Mouse (Mus musculus) CH12F3 (cell line): Measurements from ENCODE around the gene Slc35b1.
"Not testable (repeated sequence)": the region's sequence is repeated elsewhere in the genome, so short reads cannot be mapped to it uniquely, and the experiment has no call there.

Experiments
- in situ Hi-C: fragments of 300-500 bp; cut with MboI; formaldehyde crosslinking; loops from 2 replicates; pipeline ENCODE4 v1.14.3; 2020; ENCODE audit warnings: low sequenced_read_pairs

The Slc35b1 gene

DNA sequence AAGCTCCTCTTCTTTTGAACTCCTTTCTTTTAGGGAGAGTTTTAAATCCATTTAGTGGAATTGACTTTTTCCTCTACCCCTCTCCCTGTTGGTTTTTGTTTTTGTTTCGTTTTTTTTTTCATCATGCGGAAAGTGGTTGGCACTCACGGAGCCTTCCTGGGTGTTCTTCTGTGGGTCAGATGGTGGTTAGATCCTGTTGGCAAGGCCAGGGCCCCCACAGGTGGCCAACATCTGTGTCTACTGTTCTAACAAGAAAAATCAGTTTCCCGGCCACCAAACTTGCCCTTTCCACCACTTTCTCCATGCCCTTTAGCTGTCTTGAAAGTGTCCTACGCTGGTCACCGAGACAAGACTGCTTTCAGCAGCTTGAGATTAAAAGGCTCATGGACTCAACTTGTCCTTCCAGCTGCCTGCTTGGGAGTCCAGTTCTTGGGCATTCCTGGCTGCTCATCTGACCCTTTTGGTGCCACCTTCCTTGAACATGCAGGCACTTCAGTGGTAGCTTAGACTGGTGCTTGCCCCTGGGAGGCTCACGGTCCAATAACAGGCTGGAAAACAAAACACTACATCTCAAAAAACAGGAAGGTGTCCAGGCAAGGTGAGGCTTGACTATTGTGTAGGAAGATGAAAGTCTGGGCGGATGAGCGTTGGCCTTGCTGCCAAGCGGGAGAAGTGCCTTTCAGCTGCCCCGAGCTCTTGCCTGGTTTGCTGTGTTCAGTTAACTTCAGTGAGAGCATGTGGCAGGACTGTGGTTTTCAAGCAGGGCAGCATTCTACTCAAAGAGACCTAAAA is 8.4 kb downstream of the Slc35b1 start:
- in situ Hi-C loops = no loop called here

GRCm38 (mm10) chr11:95393500-95393816 is 9.0 kb downstream of the Slc35b1 start:
- in situ Hi-C loops = no loop called here

- in situ Hi-C loops = no loop called here
These were observed 9.6 kb downstream of the Slc35b1 start for GRCm38 (mm10) chr11:95394112-95394511.

GRCm38 (mm10) chr11:95396548-95396947 is 12.1 kb downstream of the Slc35b1 start:
- in situ Hi-C loops = loop anchor here (5.0 kb wide), 1 partner anchor 126 kb away; no protein-coding TSS in a partner anchor

DNA sequence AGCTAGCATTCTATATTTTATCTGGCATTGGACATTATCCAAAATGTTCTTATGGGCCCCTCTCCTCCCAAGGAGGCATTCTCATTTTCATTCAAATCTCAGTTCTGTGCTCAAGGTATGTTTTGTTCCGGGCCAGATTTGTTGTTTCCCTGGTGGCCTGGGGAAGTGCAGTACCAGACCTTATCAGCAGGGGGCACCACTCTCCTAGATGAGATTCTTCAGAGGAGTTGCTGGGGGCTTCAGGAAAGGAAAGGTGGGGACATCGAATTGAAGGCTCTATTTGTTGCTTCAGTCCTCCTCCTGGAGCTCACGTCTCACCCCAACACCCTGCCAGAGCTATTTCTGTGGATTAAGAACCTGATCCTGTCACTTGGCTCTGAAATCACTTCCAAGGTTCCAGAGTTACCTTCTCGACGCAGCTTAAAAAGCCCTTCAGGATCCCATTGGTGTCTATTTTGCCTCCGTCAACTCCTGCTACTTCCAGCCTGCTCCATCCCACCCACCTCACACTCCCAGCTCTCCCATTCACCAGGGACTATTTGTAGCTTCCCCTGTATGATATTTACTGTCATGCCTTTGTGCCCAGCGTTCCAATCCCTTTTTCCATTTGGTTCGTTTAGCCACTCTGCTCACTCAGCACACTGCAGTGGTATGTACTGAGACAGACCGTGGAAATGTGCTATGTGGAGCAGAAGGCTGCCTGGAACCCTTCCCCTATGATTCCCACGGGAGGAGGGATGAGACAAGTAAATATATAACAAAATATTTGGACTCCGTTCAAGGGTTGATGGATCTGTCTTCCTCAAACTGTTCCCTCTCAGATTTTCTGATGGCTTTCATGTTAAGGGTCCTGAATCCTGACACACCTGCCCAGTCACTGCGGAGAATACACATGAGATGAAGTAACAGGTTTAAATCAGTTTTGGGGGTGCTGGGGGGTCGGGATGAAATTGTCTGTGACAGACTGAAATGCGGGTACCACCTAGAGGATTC is 13.6 kb downstream of the Slc35b1 start:
- in situ Hi-C loops = loop anchor here (5.0 kb wide), 1 partner anchor 124 kb away; no protein-coding TSS in a partner anchor

DNA sequence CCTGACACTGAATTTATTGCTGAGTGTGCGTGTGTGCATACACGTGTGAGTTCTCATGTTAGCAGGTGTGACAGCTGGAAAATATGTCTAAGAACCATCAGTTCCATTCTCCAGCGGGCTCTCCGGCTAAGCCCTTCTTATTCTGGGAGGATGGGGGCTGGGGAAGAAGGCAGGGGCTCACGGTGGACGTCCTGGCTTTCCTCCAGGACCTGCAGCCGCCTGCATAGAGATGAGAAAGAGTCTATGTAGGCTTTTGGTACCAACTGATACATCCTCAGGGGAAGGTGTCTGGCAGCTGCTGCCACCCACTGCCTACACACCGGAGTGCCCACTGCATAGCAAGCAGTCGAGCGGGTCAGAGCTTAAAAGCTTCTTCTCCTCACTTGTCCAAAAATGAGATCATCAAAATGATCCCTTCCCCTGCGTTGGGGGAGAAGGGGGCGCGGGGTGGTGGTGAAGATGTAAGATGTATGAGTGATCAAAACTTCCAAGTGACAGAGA is 15.1 kb downstream of the Slc35b1 start:
- in situ Hi-C loops = loop anchor here (5.0 kb wide), 1 partner anchor 123 kb away; no protein-coding TSS in a partner anchor

GRCm38 (mm10) chr11:95401568-95401967 is 17.1 kb downstream of the Slc35b1 start:
- in situ Hi-C loops = no loop called here

GRCm38 (mm10) chr11:95402196-95402595 is 17.7 kb downstream of the Slc35b1 start:
- in situ Hi-C loops = no loop called here

DNA sequence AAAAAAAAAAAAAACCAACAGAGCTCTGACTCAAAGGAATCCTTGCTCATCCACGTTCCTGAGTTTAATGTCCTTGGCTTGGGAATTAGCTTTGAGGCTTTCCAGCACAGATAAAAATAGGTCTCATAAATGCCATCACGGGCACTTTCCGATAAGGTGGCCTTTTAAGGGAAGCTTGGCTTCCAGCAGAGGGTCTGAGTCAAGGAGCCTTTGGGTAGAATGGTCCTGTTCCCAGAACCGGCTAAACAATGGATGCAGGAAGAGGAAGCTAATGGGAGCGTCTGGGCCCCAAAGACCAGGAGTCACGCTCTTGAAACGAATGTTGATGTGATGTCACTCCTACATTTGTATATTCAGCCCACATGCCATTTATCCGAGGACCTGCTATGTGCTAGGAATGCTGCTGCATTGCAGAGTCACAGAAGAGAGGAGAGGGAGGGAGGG is 18.2 kb downstream of the Slc35b1 start:
- in situ Hi-C loops = no loop called here

DNA sequence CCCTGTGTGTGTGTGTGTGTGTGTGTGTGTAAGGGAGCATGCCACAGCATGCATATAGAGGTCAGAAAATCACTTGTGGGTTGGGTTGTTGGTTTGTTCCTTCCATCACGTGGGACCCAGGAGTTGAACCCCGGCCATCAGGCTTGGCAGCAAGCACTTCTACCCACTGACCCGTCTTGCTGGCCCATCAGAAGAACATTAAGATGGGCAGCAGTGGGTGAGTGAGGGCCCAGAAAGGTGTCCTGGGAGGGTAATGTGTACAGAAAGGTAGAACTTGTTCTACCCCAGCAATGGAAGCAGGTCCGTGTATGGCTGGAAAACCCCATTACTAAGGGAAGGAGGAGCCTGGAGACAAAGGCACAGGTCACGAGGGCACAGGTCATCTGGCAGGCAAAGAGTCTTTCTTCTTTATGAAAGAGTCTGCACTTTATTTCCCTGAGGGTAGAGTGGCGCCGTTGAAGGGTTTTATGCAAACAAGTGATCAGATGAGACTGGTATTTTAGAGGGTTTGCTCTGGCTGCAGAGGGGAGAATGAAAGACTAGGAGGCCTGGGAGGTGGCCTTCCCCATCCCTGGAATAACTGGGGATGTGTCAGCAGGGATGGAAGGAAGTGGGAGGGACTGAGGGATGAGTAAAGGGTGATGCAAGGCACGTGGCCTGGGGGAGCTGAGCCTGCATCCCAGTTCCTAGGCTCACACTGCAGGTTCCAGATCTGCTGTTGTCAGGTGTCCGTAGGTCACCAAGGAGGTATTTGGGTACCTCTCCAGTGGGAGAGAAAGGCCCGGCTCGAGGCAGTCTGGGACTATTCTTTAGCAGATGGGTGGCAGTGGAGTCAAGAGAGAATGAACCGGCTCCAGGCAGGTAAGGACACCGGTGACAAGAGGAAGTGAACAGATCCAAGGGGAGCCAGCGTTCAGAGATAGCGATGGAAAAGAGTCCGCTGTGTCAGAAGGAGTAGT is 19.2 kb downstream of the Slc35b1 start:
- in situ Hi-C loops = no loop called here

DNA sequence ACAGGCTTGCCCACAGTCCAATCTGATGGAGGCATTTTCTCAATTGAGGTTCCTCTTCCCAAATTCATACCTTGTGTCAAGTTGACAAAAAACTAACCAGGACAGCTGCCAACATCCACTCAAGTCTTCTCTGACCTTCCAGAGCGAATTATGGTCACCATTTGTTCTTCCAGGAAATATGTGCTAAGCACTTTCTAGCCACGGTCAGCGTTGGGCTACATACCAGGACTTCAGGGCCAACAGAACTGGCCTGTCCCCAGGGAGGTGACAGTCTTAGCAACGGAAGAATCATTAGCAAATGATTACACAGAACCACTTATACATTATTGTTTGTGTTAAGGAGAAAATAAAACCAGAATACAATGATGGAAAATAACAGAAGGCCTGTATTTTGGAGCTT is 21.3 kb downstream of the Slc35b1 start:
- in situ Hi-C loops = no loop called here

DNA sequence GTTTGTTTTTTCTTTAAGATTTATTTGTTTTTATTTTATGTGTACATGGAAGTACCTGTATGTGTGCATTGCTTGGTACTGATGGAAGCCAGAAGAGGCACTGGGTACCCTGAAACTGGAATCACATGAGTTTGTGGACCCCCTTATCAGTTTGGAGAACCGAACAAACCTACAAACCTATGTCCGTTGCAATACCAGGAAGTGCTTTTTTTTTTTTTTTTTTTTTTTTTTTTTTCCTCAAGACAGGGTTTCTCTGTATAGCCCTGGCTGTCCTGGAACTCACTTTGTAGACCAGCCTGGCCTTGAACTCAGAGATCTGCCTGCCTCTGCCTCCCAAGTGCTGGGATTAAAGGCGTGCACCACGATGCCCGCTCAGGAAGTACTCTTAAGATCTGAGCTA is 21.9 kb downstream of the Slc35b1 start:
- in situ Hi-C loops = not testable (repeated sequence)

- in situ Hi-C loops = no loop called here
These were observed 25.1 kb downstream of the Slc35b1 start for GRCm38 (mm10) chr11:95409450-95410112.

DNA sequence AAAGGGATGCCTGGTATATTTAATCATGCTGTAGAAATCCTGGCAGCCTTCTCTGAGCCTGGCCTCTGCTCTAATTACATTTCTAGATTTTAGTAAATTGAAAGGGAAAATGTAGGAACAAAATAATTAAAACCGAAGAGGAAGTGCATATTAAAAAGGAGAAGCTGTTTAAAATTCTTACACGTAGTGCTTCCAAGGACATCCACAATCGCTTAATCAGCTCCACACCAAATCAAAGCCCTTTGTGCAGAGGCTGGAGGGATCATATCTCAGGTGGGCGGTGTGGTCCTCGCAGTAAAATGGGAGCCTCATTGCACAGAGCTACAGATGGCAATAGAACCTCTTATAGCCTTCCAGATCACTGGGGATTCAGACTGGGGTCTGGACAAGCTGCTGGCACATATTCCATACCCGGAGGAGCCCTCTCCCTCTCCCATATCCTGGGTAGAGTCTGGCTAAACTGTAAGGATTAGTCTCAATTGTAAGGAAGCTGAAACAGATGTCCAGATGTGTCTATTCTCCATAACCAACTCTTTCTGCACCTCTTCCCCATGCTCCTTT is 27.0 kb downstream of the Slc35b1 start:
- in situ Hi-C loops = no loop called here

DNA sequence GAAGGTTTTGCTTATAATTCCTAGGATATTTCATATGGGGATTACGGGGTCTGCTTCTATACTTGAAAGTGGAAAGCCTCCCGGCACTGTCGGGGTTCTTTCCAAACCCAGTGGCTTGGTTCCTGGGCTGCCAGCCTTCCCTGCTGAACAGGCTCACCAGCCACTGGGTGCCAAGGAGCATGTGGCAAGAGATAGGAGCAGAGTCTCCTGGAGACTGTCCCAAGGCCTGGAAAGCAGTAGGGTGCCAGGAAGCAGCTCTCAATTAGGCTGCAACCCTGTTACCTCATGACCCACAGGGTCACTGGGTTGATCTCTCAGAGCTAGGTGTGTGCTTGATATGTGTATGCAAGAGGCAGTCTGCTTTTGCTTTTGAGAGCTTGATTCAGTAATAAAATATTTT is 28.1 kb downstream of the Slc35b1 start:
- in situ Hi-C loops = no loop called here

DNA sequence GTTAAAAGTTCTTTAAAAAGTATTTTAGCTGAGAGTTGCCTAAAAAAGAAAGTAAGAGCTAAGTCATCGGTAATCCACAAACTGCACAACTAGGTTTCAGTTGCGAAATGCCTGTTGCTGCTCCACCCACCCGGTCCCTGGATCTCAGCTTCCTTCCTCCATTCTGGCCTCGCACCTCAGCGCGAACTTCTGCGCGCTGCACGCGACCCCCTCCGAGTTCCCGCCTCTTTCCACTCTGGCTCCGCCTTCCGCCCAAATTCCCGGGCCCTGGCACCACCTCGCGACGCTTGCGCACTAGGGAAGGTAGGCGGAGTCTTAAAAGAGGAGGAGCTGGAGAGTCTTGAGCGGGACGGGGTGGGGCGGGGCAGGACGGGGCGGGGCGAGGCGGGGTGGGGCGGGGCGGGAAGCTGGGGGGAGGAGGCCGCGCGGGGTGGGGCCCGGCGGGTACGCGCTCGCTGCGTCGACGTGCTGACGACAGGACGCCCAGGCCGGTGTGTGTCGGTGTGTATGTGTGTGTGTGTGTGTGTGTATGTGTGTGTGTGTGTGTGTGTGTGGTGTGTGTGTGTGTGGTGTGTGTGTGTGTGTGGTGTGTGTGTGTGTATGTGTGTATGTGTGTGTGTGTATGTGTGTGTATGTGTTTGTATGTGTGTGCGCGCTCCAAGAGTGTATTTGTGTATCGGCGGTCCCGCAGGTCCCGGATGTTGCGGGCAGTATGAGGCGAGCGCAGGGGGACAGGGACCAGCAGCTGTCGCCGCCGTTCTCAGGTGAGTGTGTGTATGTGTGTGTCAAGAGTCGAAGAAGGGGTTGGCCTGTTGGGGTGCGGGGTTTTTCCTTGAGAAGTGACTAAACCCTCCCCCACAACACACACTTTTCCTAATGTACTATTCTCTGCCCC is 29.4 kb downstream of the Slc35b1 start, which contains the start of gene Spop:
Spop (plus strand) TSS at position 440 of the 895 bp plus-strand sequence.
- in situ Hi-C loops = no loop called here

DNA sequence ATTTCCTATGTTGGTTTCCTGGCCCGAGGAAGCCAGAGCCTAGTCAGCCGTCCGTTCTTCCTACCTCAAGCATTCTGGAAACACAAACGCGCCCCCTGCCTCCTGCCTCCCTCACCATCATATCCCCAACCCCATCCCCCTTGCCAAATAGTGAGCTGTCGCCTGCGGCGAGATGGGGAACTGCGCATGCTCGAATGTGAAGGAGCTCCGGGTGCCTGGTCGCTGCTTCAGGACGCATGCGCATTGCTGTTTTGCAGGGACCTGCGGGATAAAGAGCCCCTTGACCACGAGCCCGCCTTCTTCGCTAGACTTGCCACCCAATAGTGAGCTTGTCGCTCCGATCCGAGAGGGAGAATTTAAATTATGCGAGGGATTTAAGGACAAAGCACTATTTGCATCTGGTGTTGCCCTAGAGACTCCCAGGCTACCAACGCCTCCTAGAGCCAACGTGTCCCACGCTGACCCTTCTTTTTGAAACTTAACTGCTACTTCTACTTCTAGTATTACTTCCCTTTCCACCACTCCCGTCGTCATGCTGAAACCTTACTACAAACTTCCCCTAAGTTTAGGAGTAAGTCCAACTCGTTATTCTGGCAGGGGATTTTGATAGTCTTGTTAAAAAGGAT is 30.2 kb downstream of the Slc35b1 start:
- in situ Hi-C loops = no loop called here

GRCm38 (mm10) chr11:95415931-95416330 is 31.4 kb downstream of the Slc35b1 start:
- in situ Hi-C loops = no loop called here
